Mouse (Mus musculus) embryonic facial prominence, embryonic 15.5 days (tissue): ENCODE measurements around the gene Pirt. TPM values are rescaled to one million over a fixed set of nuclear protein-coding genes. Genes with fewer than 3 reads are reported as not detected.

Experiments used
- ATAC-seq: fragments of 200-750 bp; cut with Nextera tagmentation; 2 replicates; pipeline ENCODE4 v1.8.0; 2017; ENCODE audit warnings: low read depth, moderate TSS enrichment; ENCODE audit not compliant: insufficient number of reproducible peaks, low FRiP score, low TSS enrichment
- H3K27ac ChIP-seq: fragments of 300-500 bp; sonication (generic); replicated peaks from 2 replicates; pipeline ENCODE4 v1.5.1; 2015; ENCODE audit warnings: mild to moderate bottlenecking, inconsistent platforms
- H3K27me3 ChIP-seq: fragments of 300-500 bp; sonication (generic); 2 replicates; pipeline ENCODE4 v1.6.1; 2015; ENCODE audit warnings: inconsistent platforms
- H3K36me3 ChIP-seq: fragments of 300-500 bp; sonication (generic); 2 replicates; pipeline ENCODE4 v1.6.1; 2015; ENCODE audit warnings: mild to moderate bottlenecking, inconsistent platforms
- H3K4me1 ChIP-seq: fragments of 300-500 bp; sonication (generic); 2 replicates; pipeline ENCODE4 v1.6.1; 2015; ENCODE audit warnings: inconsistent platforms
- H3K4me2 ChIP-seq: fragments of 300-500 bp; sonication (generic); replicated peaks from 2 replicates; pipeline ENCODE4 v1.6.1; 2015; ENCODE audit warnings: mild to moderate bottlenecking, inconsistent platforms
- H3K4me3 ChIP-seq: fragments of 300-500 bp; sonication (generic); replicated peaks from 2 replicates; pipeline ENCODE4 v1.5.1; 2015; ENCODE audit warnings: mild to moderate bottlenecking, inconsistent platforms
- H3K9ac ChIP-seq: fragments of 300-500 bp; sonication (generic); 2 replicates; pipeline ENCODE4 v1.6.1; 2015; ENCODE audit warnings: inconsistent platforms
- H3K9me3 ChIP-seq: fragments of 300-500 bp; sonication (generic); replicated peaks from 2 replicates; pipeline ENCODE4 v1.6.1; 2016; ENCODE audit warnings: inconsistent platforms
- WGBS: fragments of 180-500 bp; shearing (Covaris S2); methylation state at CpG from one replicate; pipeline ENCODE4 v1.1.7; 2015; 5-methylcytosine and 5-hydroxymethylcytosine counted together
- polyA plus RNA-seq: library from polyadenylated mRNA; unstranded; fragments of >200 nt; fragmentation: Nextera tagmentation; extraction: Ambion mirVana; gene quantifications from 2 replicates; pipeline ENCODE4 v1.2.1, GENCODE M21; 2015

Gene Pirt
- polyA plus RNA-seq, 1 experiment from 2014 or later, result 1.6 TPM

- no peak overlapping the region for H3K4me2 ChIP-seq
- WGBS, result 76% methylated on average over 6 of the region's 6 CpGs
- no peaks in the 10 kb centered on the region for H3K9me3 ChIP-seq
- ATAC-seq, result no peak
- no peaks in the 10 kb centered on the region for H3K36me3 ChIP-seq
- no peaks in the 10 kb centered on the region for H3K27me3 ChIP-seq
- H3K4me3 ChIP-seq, result no peak overlapping the region
- H3K9ac ChIP-seq, result no peak overlapping the region
- H3K4me1 ChIP-seq, result no peaks in the 10 kb centered on the region
- H3K27ac ChIP-seq, result no peak overlapping the region
Measured at GRCm38 (mm10) chr11:66946922-66947321, 35.1 kb downstream of the Pirt start.

- Histone ChIP-seq H3K36me3 (no peaks in the 10 kb centered on the region), H3K27me3 (no peaks in the 10 kb centered on the region), H3K27ac (no peak within 1 kb of the TSS), H3K4me2 (no peak within 1 kb of the TSS), H3K4me3 (no peak within 1 kb of the TSS), H3K4me1 (no peaks in the 10 kb centered on the region), H3K9ac (no peak within 1 kb of the TSS), H3K9me3 (no peaks in the 10 kb centered on the region)
- no peak for ATAC-seq
- WGBS, result 73% methylated on average over 9 of the region's 9 CpGs
Measured at GRCm38 (mm10) chr11:66956303-66956702, 44.5 kb downstream of the Pirt start, which contains the start of gene Tmem238l. Gene Tmem238l, plus strand, starts transcription at chr11:66956638.

- H3K9me3 ChIP-seq, result no peaks in the 10 kb centered on the region
- ATAC-seq, result no peak
- H3K36me3 ChIP-seq, result no peaks in the 10 kb centered on the region
- no peak overlapping the region for H3K4me3 ChIP-seq
- H3K9ac ChIP-seq, result no peak overlapping the region
- no peak overlapping the region for H3K4me2 ChIP-seq
- H3K4me1 ChIP-seq, result no peaks in the 10 kb centered on the region
- H3K27me3 ChIP-seq, result no peaks in the 10 kb centered on the region
- H3K27ac ChIP-seq, result no peak overlapping the region
- 62% methylated on average over 1 of the region's 1 CpGs for WGBS
Measured at GRCm38 (mm10) chr11:66960797-66961196, 49.0 kb downstream of the Pirt start.

- 72% methylated on average over 12 of the region's 12 CpGs for WGBS
- Histone ChIP-seq H3K27ac (no peak overlapping the region), H3K9me3 (no peaks in the 10 kb centered on the region), H3K27me3 (no peaks in the 10 kb centered on the region), H3K36me3 (no peaks in the 10 kb centered on the region), H3K4me3 (no peak overlapping the region), H3K9ac (no peak overlapping the region), H3K4me2 (no peak overlapping the region), H3K4me1 (peaks cover 2% of the 10 kb centered on the region; the same call in 1 of the 2 replicates)
- ATAC-seq, result no peak
Measured at GRCm38 (mm10) chr11:66961447-66962176, 49.8 kb downstream of the Pirt start.

- Histone ChIP-seq H3K27me3 (no peaks in the 10 kb centered on the region), H3K4me3 (no peak overlapping the region), H3K36me3 (no peaks in the 10 kb centered on the region), H3K4me1 (peaks cover 5% of the 10 kb centered on the region; the same call in 1 of the 2 replicates), H3K9ac (no peak overlapping the region), H3K27ac (no peak overlapping the region), H3K9me3 (no peaks in the 10 kb centered on the region), H3K4me2 (no peak overlapping the region)
- WGBS, result 94% methylated on average over 1 of the region's 1 CpGs
- ATAC-seq, result no peak
Measured at GRCm38 (mm10) chr11:66963462-66963861, 51.7 kb downstream of the Pirt start.

GRCm38 (mm10) chr11:66966500-66967116, 54.8 kb downstream of the Pirt start:
- no peak overlapping the region for H3K9ac ChIP-seq
- no peak overlapping the region for H3K4me3 ChIP-seq
- no peaks in the 10 kb centered on the region for H3K36me3 ChIP-seq
- no peaks in the 10 kb centered on the region for H3K27me3 ChIP-seq
- WGBS, result 20% methylated on average over 7 of the region's 7 CpGs
- peaks cover 5% of the 10 kb centered on the region; the same call in 1 of the 2 replicates for H3K4me1 ChIP-seq
- H3K4me2 ChIP-seq, result no peak overlapping the region
- no peaks in the 10 kb centered on the region for H3K9me3 ChIP-seq
- no peak for ATAC-seq
- H3K27ac ChIP-seq, result no peak overlapping the region

- H3K9me3 ChIP-seq, result no peaks in the 10 kb centered on the region
- no peaks in the 10 kb centered on the region for H3K27me3 ChIP-seq
- H3K36me3 ChIP-seq, result no peaks in the 10 kb centered on the region
- no peak for ATAC-seq
- 79% methylated on average over 1 of the region's 1 CpGs for WGBS
- H3K4me3 ChIP-seq, result no peak overlapping the region
- H3K27ac ChIP-seq, result no peak overlapping the region
- no peak overlapping the region for H3K9ac ChIP-seq
- peaks cover 5% of the 10 kb centered on the region; the same call in 1 of the 2 replicates for H3K4me1 ChIP-seq
- H3K4me2 ChIP-seq, result no peak overlapping the region
Measured at GRCm38 (mm10) chr11:66968575-66968974, 56.8 kb downstream of the Pirt start.

- 0 out of 2 replicates have a peak, but pooled peaks cover 3% of the 10 kb centered on the region for H3K9me3 ChIP-seq
- H3K4me3 ChIP-seq, result no peak overlapping the region
- no peaks in the 10 kb centered on the region for H3K27me3 ChIP-seq
- WGBS, result 74% methylated on average over 3 of the region's 3 CpGs
- no peak overlapping the region for H3K4me2 ChIP-seq
- no peaks in the 10 kb centered on the region for H3K4me1 ChIP-seq
- no peak overlapping the region for H3K27ac ChIP-seq
- H3K9ac ChIP-seq, result no peak overlapping the region
- H3K36me3 ChIP-seq, result no peaks in the 10 kb centered on the region
- no peak for ATAC-seq
Measured at GRCm38 (mm10) chr11:66973507-66973906, 61.7 kb downstream of the Pirt start.

- ATAC-seq, result no peak
- WGBS, result 92% methylated on average over 7 of the region's 7 CpGs
- H3K9ac ChIP-seq, result no peak overlapping the region
Measured at GRCm38 (mm10) chr11:66975606-66976330, 64.0 kb downstream of the Pirt start.

More at GRCm38 (mm10) chr11:66975606-66976330, 64.0 kb downstream of the Pirt start:
- Histone ChIP-seq H3K4me1 (no peaks in the 10 kb centered on the region), H3K27ac (no peak overlapping the region), H3K4me2 (no peak overlapping the region), H3K27me3 (no peaks in the 10 kb centered on the region), H3K36me3 (no peaks in the 10 kb centered on the region), H3K9me3 (0 out of 2 replicates have a peak, but pooled peaks cover 3% of the 10 kb centered on the region), H3K4me3 (no peak overlapping the region)
